Mouse (Mus musculus): ENCODE measurements at regions not wholly inside any gene's neighbourhood (a gene's known extent, or its start where the extent isn't known, plus 50 kb on each side); places are given as distances from the start of the nearest gene placed in this dataset.

DNA sequence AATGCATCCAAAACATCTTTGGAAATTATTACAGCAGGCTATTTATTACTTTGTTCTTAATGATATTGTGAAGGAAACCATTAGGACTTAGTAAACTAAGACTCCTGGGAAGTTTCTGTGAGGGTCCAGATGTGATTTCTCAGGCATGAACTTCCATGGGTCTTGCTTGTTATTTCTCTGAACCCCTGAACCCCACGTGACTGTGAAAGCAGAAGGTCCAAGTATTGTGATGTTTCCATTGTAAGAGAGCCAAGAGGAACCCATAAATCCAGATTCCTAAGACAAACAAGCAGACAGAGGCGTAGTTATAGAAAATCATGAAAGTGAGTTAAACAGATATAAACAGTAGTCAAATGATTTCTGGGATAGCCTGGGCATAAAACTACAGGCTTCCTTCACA lies 157.1 kb upstream of the Fndc3a start:
- no peak for TF ChIP-seq NANOG (IDR thresholded peaks at IDR 0.05; ENCODE audit: borderline replicate concordance, low read length)
- TF ChIP-seq POU5F1 (IDR thresholded peaks at IDR 0.05; ENCODE audit: borderline replicate concordance, low read length), result no peak
- TF ChIP-seq CTCF (conservative IDR thresholded peaks at IDR 0.05; ENCODE audit: low read length), result no peak
- H3K9me3 ChIP-seq (ENCODE audit: low read length), result no peaks in the 10 kb centered on the region
- no peaks in the 10 kb centered on the region for H3K36me3 ChIP-seq (ENCODE audit: insufficient read depth, low read length)
- H3K4me3 ChIP-seq (replicated peaks; ENCODE audit: low read length), result no peak overlapping the region
- peaks cover 8% of the 10 kb centered on the region for H3K27me3 ChIP-seq (ENCODE audit: insufficient read depth, low read length)
- peaks cover 16% of the 10 kb centered on the region for H3K4me1 ChIP-seq (replicated peaks; ENCODE audit: low read depth, low read length)

DNA sequence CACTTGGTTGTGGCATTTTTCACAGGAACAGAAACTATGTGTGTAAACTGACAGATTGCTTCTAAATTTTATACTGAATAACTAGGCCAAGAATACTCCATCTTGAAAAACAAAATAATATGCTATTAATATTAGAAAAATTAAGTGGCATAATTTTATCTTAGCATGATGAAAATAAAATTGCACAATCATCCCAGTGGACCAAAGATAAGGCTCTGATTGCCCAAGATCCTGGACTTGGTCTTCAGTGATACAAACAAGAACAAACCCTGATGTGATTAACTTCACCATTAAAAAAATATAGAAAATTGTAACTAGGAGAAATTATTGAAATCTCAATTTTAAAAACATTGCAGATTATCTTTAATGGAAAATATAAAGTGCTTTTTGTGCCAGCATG lies 155.7 kb upstream of the Fndc3a start:
- Histone ChIP-seq H3K9me3 (ENCODE audit: low read length) (no peaks in the 10 kb centered on the region), H3K4me3 (replicated peaks; ENCODE audit: low read length) (no peak overlapping the region), H3K27me3 (ENCODE audit: insufficient read depth, low read length) (peaks cover 8% of the 10 kb centered on the region), H3K36me3 (ENCODE audit: insufficient read depth, low read length) (no peaks in the 10 kb centered on the region), H3K4me1 (replicated peaks; ENCODE audit: low read depth, low read length) (peaks cover 16% of the 10 kb centered on the region)
- TF ChIP-seq CTCF (conservative IDR thresholded peaks at IDR 0.05; ENCODE audit: low read length) (no peak), NANOG (IDR thresholded peaks at IDR 0.05; ENCODE audit: borderline replicate concordance, low read length) (no peak), POU5F1 (IDR thresholded peaks at IDR 0.05; ENCODE audit: borderline replicate concordance, low read length) (no peak)

DNA sequence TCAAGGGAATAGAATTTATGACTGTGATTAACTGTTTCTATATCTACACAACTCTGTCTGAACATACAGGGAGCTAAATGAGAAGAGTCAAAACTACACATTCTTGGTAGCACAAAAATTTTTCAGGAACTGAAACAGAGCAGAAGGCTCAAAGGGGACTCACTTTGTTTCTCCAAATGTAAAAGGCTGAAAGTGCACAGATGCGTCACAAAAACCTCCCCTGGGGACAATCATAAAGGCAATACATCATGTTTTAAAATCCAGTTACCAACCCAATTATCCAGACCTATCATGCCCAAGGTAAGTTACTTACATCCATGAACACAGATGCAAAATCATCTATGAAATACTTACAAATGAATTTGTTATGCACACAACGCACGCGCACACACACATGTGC lies 155.0 kb upstream of the Fndc3a start:
- no peaks in the 10 kb centered on the region for H3K36me3 ChIP-seq (ENCODE audit: insufficient read depth, low read length)
- no peaks in the 10 kb centered on the region for H3K9me3 ChIP-seq (ENCODE audit: low read length)
- H3K4me1 ChIP-seq (replicated peaks; ENCODE audit: low read depth, low read length), result peaks cover 13% of the 10 kb centered on the region
- H3K4me3 ChIP-seq (replicated peaks; ENCODE audit: low read length), result no peak overlapping the region
- peaks cover 5% of the 10 kb centered on the region; the same call in 1 of the 2 replicates for H3K27me3 ChIP-seq (ENCODE audit: insufficient read depth, low read length)
- no peak for TF ChIP-seq NANOG (IDR thresholded peaks at IDR 0.05; ENCODE audit: borderline replicate concordance, low read length)
- TF ChIP-seq POU5F1 (IDR thresholded peaks at IDR 0.05; ENCODE audit: borderline replicate concordance, low read length), result no peak
- TF ChIP-seq CTCF (conservative IDR thresholded peaks at IDR 0.05; ENCODE audit: low read length), result no peak

DNA sequence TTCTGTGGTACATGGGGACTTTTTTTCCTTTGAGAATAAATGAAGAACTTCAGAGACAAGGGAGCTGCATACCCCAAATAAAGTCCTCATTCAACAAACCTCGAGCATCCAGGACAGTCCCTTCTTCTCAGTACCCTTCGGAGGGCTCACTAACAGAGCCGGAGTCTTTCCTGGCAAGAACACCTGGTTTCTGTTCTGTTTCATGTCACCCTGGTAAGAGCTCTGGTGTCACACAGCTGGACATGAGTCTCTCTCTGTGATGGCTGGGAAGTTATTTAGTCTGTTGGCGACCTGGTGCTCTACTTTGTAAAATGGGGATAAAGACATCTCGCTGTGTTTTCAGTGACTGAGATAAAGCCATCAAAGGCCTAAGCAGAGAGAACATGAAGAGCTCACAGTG lies 154.3 kb upstream of the Fndc3a start:
- Histone ChIP-seq H3K27me3 (ENCODE audit: insufficient read depth, low read length) (no peaks in the 10 kb centered on the region), H3K4me1 (replicated peaks; ENCODE audit: low read depth, low read length) (peaks cover 6% of the 10 kb centered on the region; the same call in 1 of the 2 replicates), H3K36me3 (ENCODE audit: insufficient read depth, low read length) (no peaks in the 10 kb centered on the region), H3K4me3 (replicated peaks; ENCODE audit: low read length) (no peak overlapping the region), H3K9me3 (ENCODE audit: low read length) (no peaks in the 10 kb centered on the region)
- TF ChIP-seq POU5F1 (IDR thresholded peaks at IDR 0.05; ENCODE audit: borderline replicate concordance, low read length) (no peak), NANOG (IDR thresholded peaks at IDR 0.05; ENCODE audit: borderline replicate concordance, low read length) (no peak), CTCF (conservative IDR thresholded peaks at IDR 0.05; ENCODE audit: low read length) (no peak)

DNA sequence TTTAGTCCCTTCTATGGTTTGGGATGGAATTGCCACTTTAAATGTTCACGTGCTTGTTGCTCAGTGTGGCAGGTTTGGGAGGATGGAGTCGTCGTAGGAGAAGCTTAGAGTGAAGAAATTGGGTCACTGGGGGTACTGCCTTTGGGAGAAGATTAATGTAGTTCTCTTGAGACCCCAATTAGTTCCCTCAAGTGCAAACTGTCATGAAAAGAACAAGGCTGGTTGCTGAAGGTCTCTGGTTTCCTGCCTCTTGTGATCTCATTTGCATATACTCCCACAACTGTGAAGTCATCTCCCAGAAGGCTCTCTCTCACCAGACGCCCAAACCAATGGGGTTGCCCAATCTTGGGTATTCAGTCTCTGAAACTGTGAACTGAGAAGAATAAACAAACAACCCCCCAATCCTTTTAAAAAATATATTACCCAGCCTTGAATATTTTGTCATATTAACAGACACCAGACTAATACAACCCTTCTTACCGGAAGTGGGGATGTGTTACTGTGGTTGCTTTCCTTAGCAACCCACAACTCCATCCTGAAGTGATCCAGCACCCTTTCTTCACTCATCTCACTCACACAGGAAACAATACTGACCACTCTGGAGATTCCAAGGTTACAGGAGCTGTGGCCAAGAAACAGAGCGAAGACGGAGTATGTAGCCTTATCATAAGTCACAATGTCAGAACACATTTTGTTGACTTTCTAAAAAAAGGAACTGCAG lies 153.2 kb upstream of the Fndc3a start:
- TF ChIP-seq POU5F1 (IDR thresholded peaks at IDR 0.05; ENCODE audit: borderline replicate concordance, low read length), result no peak
- no peak for TF ChIP-seq CTCF (conservative IDR thresholded peaks at IDR 0.05; ENCODE audit: low read length)
- no peak for TF ChIP-seq NANOG (IDR thresholded peaks at IDR 0.05; ENCODE audit: borderline replicate concordance, low read length)
- Histone ChIP-seq H3K4me3 (replicated peaks; ENCODE audit: low read length) (no peak overlapping the region), H3K4me1 (replicated peaks; ENCODE audit: low read depth, low read length) (no peaks in the 10 kb centered on the region), H3K36me3 (ENCODE audit: insufficient read depth, low read length) (no peaks in the 10 kb centered on the region), H3K27me3 (ENCODE audit: insufficient read depth, low read length) (no peaks in the 10 kb centered on the region), H3K9me3 (ENCODE audit: low read length) (no peaks in the 10 kb centered on the region)

DNA sequence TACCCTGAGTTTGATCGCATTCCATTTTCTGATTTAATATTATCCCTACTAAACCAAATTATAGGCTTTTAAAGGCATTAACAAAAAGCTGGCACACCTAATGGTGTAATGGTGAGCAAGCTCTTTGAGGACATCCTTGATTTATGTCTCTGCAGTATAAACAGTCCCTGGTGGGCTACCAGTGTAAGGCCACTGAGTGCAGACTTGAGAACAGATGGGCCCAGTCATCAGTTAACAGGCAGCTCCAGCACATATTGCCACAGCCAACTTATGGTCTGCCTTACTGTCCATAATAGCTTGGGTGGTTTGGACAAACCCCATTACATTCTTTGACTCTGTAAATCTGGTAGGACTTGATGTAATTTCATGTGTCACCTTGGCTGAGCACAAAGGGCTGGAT lies 144.4 kb upstream of the Fndc3a start:
- no peaks in the 10 kb centered on the region; the same call in 1 of the 2 replicates for H3K9me3 ChIP-seq (ENCODE audit: low read length)
- TF ChIP-seq CTCF (conservative IDR thresholded peaks at IDR 0.05; ENCODE audit: low read length) (no peak), POU5F1 (IDR thresholded peaks at IDR 0.05; ENCODE audit: borderline replicate concordance, low read length) (no peak), NANOG (IDR thresholded peaks at IDR 0.05; ENCODE audit: borderline replicate concordance, low read length) (no peak)
- H3K27me3 ChIP-seq (ENCODE audit: insufficient read depth, low read length), result no peaks in the 10 kb centered on the region
- H3K4me1 ChIP-seq (replicated peaks; ENCODE audit: low read depth, low read length), result peaks cover 10% of the 10 kb centered on the region
- H3K36me3 ChIP-seq (ENCODE audit: insufficient read depth, low read length), result no peaks in the 10 kb centered on the region
- H3K4me3 ChIP-seq (replicated peaks; ENCODE audit: low read length), result no peak overlapping the region

DNA sequence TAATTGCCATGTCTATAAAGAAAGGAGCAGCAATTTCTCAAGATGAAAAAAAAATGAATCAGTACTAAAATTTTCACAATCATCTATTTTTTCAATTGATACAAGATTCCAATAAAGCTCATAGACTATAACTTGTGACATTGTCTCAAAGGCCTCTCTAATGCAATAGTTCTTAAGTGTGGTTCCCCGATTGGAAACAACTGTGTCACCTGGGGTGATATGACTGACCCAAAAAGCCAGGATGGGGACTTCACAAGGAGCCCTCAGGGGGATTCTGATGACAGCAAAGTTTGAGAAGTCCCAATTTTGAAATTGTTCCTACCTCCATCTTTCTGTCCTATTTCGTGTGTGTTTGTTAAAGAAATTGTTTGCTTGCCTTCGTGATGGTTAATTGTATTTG lies 143.3 kb upstream of the Fndc3a start:
- Histone ChIP-seq H3K27me3 (ENCODE audit: insufficient read depth, low read length) (no peaks in the 10 kb centered on the region), H3K36me3 (ENCODE audit: insufficient read depth, low read length) (no peaks in the 10 kb centered on the region), H3K4me1 (replicated peaks; ENCODE audit: low read depth, low read length) (peaks cover 21% of the 10 kb centered on the region), H3K9me3 (ENCODE audit: low read length) (no peaks in the 10 kb centered on the region; the same call in 1 of the 2 replicates), H3K4me3 (replicated peaks; ENCODE audit: low read length) (no peak overlapping the region)
- no peak for TF ChIP-seq NANOG (IDR thresholded peaks at IDR 0.05; ENCODE audit: borderline replicate concordance, low read length)
- no peak for TF ChIP-seq CTCF (conservative IDR thresholded peaks at IDR 0.05; ENCODE audit: low read length)
- TF ChIP-seq POU5F1 (IDR thresholded peaks at IDR 0.05; ENCODE audit: borderline replicate concordance, low read length), result no peak

DNA sequence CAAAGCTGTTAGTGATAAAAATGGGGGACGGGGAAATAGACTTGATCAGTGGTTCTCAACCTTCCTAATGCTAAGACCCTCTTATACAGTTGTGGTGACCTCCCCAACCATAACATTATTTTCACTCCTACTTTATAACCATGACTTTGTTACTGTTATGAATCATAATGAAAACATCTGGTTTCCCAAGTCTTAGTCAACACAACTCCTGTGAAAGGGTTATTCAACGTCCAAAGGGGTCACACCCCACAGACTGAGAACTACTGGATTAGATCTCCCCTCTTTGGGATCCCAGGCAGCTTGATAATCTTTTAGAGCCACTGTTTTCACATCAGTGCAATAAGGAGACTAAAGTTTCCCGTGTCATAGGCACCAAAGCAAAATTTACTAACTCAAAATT lies 141.1 kb upstream of the Fndc3a start:
- Histone ChIP-seq H3K27me3 (ENCODE audit: insufficient read depth, low read length) (no peaks in the 10 kb centered on the region), H3K9me3 (ENCODE audit: low read length) (no peaks in the 10 kb centered on the region; the same call in 1 of the 2 replicates), H3K4me1 (replicated peaks; ENCODE audit: low read depth, low read length) (peaks cover 41% of the 10 kb centered on the region), H3K36me3 (ENCODE audit: insufficient read depth, low read length) (no peaks in the 10 kb centered on the region), H3K4me3 (replicated peaks; ENCODE audit: low read length) (no peak overlapping the region)
- TF ChIP-seq POU5F1 (IDR thresholded peaks at IDR 0.05; ENCODE audit: borderline replicate concordance, low read length) (no peak), CTCF (conservative IDR thresholded peaks at IDR 0.05; ENCODE audit: low read length) (no peak), NANOG (IDR thresholded peaks at IDR 0.05; ENCODE audit: borderline replicate concordance, low read length) (no peak)

Data from E14TG2a.4 (cell line).